ENCODE assay signal across 10 mouse cellular contexts in genomic region chr4:14145461-14145860, GRCm38 (mm10).
DNase-seq lines count a peak whose midpoint lies in the region; ATAC-seq and TF ChIP-seq lines count a peak whose summit lies in the region.
"Had no signal": no experiment of that assay in that cellular context is flagged by ENCODE, and none has a peak within 500 bp of the region (broad histone marks: within the 10 kb centered on the region; RNA-seq: fewer than 3 reads in every experiment).

No protein-coding gene starts in this region.

- H3K4me1 ChIP-seq in forebrain, embryonic 11.5 days (replicated peaks; ENCODE audit: control insufficient read depth, insufficient read depth, low read length): no peaks in the 10 kb centered on the region
- H3K4me1 ChIP-seq in forebrain, postnatal 0 days (ENCODE audit: insufficient read depth): peaks cover 5% of the 10 kb centered on the region; the same call in 1 of the 2 replicates
- no peaks in the 10 kb centered on the region for H3K4me1 ChIP-seq in midbrain, embryonic 10.5 days
- peaks cover 6% of the 10 kb centered on the region; the same call in 1 of the 2 replicates for H3K4me1 ChIP-seq in midbrain, embryonic 16.5 days (ENCODE audit: control insufficient read depth, insufficient read depth, low read length)

- H3K9me3 ChIP-seq in forebrain, embryonic 11.5 days (ENCODE audit: control insufficient read depth, low read length): no peaks in the 10 kb centered on the region
- no peaks in the 10 kb centered on the region for H3K9me3 ChIP-seq in forebrain, postnatal 0 days (ENCODE audit: low read length)
- H3K9me3 ChIP-seq in midbrain, embryonic 10.5 days (replicated peaks): no peaks in the 10 kb centered on the region
- no peaks in the 10 kb centered on the region for H3K9me3 ChIP-seq in midbrain, embryonic 16.5 days (replicated peaks; ENCODE audit: control insufficient read depth, low read length, poor library complexity, severe bottlenecking)

- no peak overlapping the region for H3K4me3 ChIP-seq in forebrain, embryonic 11.5 days (ENCODE audit: low read depth, low read length)
- H3K4me3 ChIP-seq in forebrain, postnatal 0 days (ENCODE audit: low read depth, low read length): no peak overlapping the region
- no peak overlapping the region for H3K4me3 ChIP-seq in midbrain, embryonic 10.5 days
- H3K4me3 ChIP-seq in midbrain, embryonic 16.5 days (ENCODE audit: low read depth, low read length): no peak overlapping the region

- peak; percentile 75 for DNase-seq in forebrain, embryonic 11.5 days (ENCODE audit: low spot score)
- no peak for DNase-seq in forebrain, postnatal 0 days
- peak; percentile 29 for DNase-seq in midbrain, embryonic 10.5 days (ENCODE audit: low spot score)
- DNase-seq in embryo, embryonic 11 days: peak; percentile 81
- DNase-seq in mesoderm, embryonic 11.5 days (ENCODE audit: low read depth, low spot score): peak; percentile 73
- DNase-seq in frontal cortex, adult 2 months (ENCODE audit: extremely low spot score in 1 of 2, low spot score in 1 of 2): no peak
- no peak for DNase-seq in MN1 (ENCODE audit: low spot score)
- DNase-seq: cerebellum, adult 11 months; layer of hippocampus, postnatal 36 days had no signal

- no peaks in the 10 kb centered on the region for H3K27me3 ChIP-seq in forebrain, embryonic 11.5 days (ENCODE audit: control insufficient read depth, insufficient read depth, low read length)
- H3K27me3 ChIP-seq in forebrain, postnatal 0 days (ENCODE audit: insufficient read depth, low read length): no peaks in the 10 kb centered on the region
- H3K27me3 ChIP-seq in midbrain, embryonic 10.5 days (ENCODE audit: low read depth, poor library complexity, severe bottlenecking): no peaks in the 10 kb centered on the region
- no peaks in the 10 kb centered on the region for H3K27me3 ChIP-seq in midbrain, embryonic 16.5 days (ENCODE audit: control insufficient read depth, insufficient read depth, low read depth, low read length)

- no peak for ATAC-seq in forebrain, embryonic 11.5 days (replicated peaks; ENCODE audit: low FRiP score)
- ATAC-seq in forebrain, postnatal 0 days: no peak
- ATAC-seq in midbrain, embryonic 16.5 days: no peak

- 51% methylated on average over 5 of the region's 5 CpGs for WGBS in forebrain, embryonic 11.5 days
- WGBS in forebrain, postnatal 0 days: 58% methylated on average over 5 of the region's 5 CpGs
- WGBS in midbrain, embryonic 10.5 days: 53% methylated on average over 5 of the region's 5 CpGs
- WGBS in midbrain, embryonic 16.5 days: 53% methylated on average over 5 of the region's 5 CpGs

- TF ChIP-seq CTCF in forebrain, postnatal 0 days (IDR thresholded peaks at IDR 0.05; ENCODE audit: low read depth): no peak

- no peaks in the 10 kb centered on the region for H3K36me3 ChIP-seq in forebrain, embryonic 11.5 days (ENCODE audit: control insufficient read depth, insufficient read depth, low read length)
- no peaks in the 10 kb centered on the region for H3K36me3 ChIP-seq in forebrain, postnatal 0 days (ENCODE audit: insufficient read depth)
- no peaks in the 10 kb centered on the region for H3K36me3 ChIP-seq in midbrain, embryonic 10.5 days
- no peaks in the 10 kb centered on the region for H3K36me3 ChIP-seq in midbrain, embryonic 16.5 days (ENCODE audit: control insufficient read depth, insufficient read depth, low read length)

- no peak overlapping the region for H3K4me2 ChIP-seq in forebrain, embryonic 11.5 days (ENCODE audit: low read depth, low read length, severe bottlenecking)
- H3K4me2 ChIP-seq in forebrain, postnatal 0 days (ENCODE audit: low read depth): no peak overlapping the region
- no peak overlapping the region for H3K4me2 ChIP-seq in midbrain, embryonic 16.5 days (ENCODE audit: low read length)

- H3K27ac ChIP-seq in forebrain, embryonic 11.5 days (ENCODE audit: low read depth, low read length): no peak overlapping the region
- H3K27ac ChIP-seq in forebrain, postnatal 0 days (ENCODE audit: low read depth, low read length): no peak overlapping the region
- H3K27ac ChIP-seq in midbrain, embryonic 10.5 days (replicated peaks): no peak overlapping the region
- H3K27ac ChIP-seq in midbrain, embryonic 16.5 days (ENCODE audit: low read length): no peak overlapping the region

- H3K9ac ChIP-seq in forebrain, embryonic 11.5 days (ENCODE audit: low read length): no peak overlapping the region
- no peak overlapping the region for H3K9ac ChIP-seq in forebrain, postnatal 0 days
- no peak overlapping the region for H3K9ac ChIP-seq in midbrain, embryonic 16.5 days (ENCODE audit: low read depth, low read length)

Comparison
In these comparisons a context has a peak if more than half of its experiments do, and no peak if none do; other contexts are left out.
1. DNase-seq: peak in forebrain, embryonic 11.5 days (single experiment), midbrain, embryonic 10.5 days (single experiment), embryo, embryonic 11 days (single experiment) and mesoderm, embryonic 11.5 days (single experiment); none in forebrain, postnatal 0 days (single experiment), frontal cortex, adult 2 months (0 of 2) and MN1 (single experiment).